Mouse (Mus musculus): ENCODE measurements around the gene Zpr1.
"Not testable (repeated sequence)": the region's sequence is repeated elsewhere in the genome, so short reads cannot be mapped to it uniquely, and the experiment has no call there.

Gene Zpr1

DNA sequence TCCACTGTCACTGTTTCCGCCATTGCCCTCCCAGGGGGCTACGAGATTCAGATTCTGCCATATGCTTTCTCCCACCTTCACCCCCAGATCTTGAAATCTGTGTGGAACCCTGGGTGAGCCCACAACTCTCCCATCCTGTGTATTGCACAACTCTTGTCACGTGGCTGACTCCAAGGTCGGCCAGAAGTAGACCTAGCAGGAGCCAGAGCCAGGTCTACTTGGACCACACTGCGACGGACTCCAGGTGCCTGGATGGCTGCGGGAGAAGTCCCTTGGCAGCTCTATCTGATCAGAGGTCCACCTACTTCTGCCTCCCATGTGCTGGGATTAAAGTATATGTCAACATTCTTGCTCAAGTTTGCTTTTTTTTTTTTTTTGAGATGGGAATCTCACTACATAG lies 11.7 kb upstream of the Zpr1 start:
- no peak for DNase-seq (ENCODE audit: low spot score)

DNA sequence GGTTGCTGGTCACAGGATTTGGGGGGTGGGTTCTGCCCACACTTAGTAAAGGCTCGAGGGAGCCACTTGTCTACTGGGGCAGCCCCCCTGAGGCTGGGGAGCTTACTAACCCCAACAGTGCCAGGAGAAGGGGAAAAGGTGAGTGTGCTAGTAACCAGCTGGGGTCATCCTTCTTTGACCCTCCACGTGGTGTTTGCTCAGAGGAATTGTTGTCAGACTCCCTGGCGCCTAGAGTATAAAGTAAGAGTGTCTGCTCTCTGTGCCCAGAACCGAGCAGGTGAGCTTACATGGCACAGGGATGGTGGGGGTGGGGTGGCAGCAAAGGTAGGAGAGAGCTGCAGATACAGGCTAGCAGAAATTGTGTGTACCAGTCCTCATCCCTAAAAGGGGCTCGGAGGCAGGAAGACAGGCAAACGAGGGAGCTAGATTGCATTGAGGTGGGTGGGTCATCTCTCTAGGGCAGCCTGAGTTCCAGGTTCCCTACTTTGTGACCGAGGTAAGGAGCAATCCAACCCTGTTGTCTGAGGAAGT lies 4.5 kb upstream of the Zpr1 start, which contains the start of gene Apoa5:
Gene Apoa5, plus strand, starts transcription at position 291 of the 531 bp plus-strand sequence.
- no peak for DNase-seq (ENCODE audit: low spot score)

DNA sequence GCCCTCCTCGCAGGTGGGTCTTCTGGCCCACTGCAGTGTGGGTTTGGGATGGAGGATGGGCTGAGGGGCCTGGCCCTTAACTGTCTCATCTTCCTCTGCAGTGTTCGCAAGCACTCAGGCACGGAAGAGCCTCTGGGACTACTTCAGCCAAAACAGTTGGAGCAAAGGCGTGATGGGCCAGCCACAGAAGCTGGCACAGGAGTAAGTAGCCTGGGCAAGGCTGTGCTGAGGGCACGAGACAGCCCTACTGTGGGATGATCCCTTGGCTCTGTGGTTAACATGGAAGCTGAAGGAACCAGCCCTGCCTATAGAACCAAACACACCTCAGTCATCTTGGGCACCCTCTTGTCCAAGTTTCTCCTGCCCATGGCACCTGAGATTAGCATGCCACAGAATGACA lies 3.7 kb upstream of the Zpr1 start:
- DNase-seq (ENCODE audit: low spot score), result no peak

DNA sequence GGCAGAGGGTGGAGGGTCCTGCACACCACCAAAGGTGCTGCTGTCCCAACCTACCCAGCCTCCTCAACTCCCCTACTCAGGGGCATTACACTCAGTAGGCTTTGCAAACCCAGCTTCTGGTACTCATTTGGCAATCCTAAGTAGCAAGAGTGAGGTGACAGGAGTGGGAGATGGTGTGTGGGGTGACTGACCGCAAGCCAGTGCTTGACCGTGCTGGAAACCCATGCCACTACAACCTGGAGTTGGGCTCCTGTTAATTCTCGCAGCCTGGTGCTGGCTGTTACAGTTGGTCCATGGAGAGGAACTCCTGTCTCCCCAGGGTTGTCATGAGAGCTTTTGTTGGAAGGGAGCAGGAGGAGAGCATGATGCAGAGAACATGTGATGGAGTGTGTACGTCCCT lies 2.1 kb upstream of the Zpr1 start:
- no peak for DNase-seq (ENCODE audit: low spot score)

DNA sequence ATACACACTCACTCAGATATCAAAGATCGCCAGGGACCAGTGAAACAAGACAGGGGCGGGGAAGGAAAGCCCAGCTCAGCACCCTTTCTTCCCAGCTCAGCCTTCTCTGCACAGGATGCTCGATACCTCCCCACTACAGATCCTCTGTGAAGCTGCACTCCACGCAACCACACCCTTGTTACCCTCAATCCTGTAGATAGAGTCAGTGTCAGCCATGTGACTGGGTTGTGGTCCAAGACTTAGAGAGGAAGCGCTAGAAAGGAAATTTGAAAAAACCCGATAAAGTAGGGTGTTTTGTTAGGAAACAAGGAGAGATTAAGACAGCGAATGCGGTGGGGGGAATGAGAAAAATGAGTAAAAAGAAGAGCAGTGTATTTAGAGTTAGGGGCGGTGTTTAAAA lies 794 bp upstream of the Zpr1 start:
- DNase-seq (ENCODE audit: low spot score), result no peak

DNA sequence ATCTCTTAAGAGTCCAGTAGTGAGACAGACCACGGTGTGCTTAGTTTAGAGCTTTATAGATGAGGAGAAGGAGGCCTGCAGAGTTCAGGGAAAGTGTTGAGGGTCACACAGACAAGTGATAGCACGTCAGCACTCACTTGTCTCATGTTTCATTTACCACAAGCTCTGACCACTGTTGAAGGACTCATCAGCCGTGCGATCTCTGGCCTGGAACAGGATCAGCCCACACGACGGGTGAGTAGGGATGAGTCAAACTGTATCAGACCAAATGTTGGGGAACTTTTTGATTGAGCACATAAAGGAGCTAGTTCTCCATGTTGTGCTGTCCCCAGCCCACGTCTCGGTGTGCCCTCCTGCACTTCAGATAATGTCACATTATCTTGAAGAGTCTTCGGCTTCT lies 1.6 kb downstream of the Zpr1 start:
- DNase-seq (ENCODE audit: low spot score), result no peak

DNA sequence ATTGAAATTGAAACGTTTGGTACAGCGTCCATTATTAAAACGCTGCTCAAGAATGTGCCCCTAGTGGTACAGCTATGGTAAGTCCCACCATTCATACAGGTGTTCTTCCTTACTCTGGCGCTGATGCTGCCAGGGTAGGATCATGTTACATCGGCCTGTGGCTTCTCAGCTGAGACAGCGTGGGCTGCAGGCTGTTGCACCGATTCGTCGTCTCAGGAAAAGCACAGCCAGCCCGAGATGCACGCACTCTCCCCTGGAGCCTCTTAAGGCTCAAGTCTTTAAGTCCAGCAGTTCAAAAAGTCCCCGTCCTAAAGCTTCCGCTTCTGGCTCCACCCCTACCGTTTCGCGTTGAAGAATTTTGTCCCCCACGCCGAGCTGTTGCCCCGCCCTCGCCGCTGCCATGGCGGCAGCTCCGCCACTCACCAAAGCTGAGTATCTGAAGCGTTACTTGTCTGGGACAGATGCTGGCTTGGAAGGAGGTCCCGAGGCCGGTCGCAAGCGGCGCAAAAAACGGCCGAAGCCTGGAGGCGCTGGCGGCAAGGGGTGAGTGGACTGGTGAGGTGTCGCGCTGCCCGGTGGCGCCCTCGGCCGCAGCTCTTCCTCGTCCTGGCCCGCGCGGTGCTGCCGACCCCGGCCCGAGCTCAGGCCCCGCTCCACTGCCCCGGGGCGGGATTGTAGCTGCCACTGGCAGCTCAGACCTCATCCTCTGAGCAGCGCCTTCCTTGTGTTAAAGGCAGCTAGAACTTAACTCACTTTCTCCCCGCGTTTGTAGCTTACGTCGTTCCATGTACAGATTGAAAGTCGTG lies 10.0 kb downstream of the Zpr1 start, which contains the start of gene Bud13:
Gene Bud13, plus strand, starts transcription at position 378 of the 806 bp plus-strand sequence.
- peak; percentile 89 for DNase-seq (ENCODE audit: low spot score)

DNA sequence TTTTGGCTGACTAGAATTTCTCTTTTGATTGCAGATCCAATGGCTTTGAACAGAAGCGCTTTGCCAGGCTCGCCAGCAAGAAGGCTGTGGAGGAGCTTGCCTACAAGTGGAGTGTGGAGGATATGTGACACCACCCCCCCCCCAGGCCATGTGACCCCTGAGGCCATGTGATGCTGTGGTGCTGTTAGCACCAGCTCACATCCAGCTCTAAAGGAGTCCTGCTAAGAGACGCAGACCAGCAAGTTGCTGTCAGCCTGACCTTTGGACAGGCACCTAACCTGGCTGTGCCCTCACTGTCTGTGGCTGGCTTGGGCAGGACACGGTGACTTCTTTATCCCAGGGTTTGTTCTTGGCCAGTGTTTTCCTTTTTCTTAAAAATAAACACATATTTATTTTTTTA lies 25.5 kb downstream of the Zpr1 start:
- DNase-seq (ENCODE audit: low spot score), result no peak

DNA sequence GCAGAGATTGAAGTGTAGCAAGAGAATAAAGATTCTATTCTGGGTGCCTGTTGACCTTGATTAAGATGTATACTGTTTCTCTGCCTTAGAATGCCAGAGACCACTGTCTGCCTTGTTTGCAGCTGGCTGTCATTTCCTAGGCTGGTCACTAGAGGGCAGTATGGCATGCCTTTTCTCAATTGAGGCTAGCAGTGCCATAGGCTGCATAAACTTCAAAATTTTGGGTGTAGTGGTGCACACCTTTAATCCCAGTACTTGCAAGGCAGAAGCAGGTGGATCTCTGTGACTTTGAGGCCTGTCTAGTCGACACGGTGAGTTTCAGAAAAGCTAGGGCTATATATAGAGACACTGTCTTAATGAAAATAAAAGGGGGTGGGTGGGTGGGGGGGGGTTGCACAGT lies 29.3 kb downstream of the Zpr1 start:
- DNase-seq (ENCODE audit: low spot score), result no peak

DNA sequence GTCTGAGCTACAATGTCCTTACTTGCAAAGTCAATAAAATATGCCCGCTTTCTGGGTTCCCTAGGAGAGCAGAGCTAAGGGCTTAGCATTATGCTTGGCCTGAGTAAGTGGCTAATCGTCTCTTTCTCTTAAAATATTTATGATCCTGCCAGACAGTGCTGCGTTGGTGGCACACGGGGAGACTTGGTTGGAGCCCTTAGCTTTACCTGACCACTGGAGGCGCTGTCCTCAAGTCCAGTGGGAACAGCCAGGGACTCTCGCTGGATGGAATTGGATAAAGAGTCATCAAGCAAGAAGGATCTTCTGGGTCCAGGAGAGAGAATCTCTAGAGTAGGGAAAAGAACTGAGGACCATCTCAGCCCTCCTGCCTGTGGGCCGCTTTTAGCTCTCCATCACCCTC lies 36.3 kb downstream of the Zpr1 start:
- no peak for DNase-seq (ENCODE audit: low spot score)

DNA sequence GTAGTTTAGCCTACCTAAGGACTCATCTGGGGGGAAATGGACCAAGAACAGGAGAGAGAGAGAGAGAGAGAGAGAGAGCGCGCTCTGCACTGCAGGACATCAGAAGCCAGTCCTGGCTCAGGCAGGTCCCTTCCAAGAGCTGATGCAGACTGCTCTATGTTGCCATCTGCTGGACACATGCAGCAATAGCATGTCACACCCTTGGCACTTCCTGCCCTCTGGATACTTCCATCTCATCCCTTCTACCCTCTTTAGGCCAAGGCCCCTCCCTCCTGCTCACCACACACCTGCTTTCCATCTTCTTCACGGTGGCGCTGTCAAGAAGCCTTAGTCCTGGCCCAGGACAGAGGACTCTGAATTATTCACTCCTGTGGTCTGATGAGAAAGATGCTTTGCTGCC lies 41.6 kb downstream of the Zpr1 start:
- DNase-seq (ENCODE audit: low spot score), result peak; percentile 29

DNA sequence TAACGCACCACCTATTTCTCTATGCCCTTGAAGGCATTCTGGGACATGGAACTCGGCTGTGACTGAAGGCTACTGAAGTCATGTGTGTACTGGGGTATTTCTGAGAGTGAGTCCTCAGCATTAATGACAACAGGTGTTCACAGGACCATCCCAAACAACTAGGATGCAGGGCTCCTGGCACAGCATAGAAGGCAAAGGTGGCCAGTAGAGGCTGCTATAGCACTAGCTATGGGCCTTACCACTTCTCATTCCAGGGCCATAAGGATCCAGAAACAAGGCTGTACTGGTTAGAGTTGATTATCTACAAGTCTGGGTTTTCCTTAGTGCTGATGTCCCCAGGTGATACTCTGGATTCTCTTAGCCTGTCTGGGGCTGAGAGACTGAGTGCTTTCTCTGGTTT lies 42.1 kb downstream of the Zpr1 start:
- DNase-seq (ENCODE audit: low spot score), result no peak

DNA sequence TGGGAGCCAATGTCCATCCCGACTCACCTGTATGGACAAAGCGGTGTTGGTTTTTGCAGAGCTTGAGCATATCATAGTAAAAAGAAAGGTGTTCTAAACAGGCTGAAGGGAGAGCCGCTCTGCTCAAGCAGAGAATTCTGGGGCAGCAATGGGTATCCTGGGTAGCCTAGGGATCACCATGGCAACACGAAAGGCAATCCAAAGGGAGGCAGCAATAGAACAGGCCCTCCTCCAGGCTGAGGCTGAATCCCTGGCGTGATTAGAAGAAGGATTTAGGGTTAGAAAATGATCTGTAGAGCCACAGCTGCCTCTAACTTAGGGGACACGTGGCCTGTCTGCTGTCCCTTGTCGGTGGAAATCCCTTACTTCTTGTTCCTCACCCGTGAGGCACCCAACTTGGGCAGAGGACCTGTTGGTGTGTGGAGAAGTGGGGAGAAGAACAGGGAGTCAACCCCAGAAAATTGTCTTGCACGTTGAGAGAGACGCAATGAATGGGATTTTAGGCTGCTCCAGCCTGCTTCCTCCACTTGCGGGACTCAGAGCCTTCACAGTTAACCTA lies 43.0 kb downstream of the Zpr1 start:
- DNase-seq (ENCODE audit: low spot score), result no peak

DNA sequence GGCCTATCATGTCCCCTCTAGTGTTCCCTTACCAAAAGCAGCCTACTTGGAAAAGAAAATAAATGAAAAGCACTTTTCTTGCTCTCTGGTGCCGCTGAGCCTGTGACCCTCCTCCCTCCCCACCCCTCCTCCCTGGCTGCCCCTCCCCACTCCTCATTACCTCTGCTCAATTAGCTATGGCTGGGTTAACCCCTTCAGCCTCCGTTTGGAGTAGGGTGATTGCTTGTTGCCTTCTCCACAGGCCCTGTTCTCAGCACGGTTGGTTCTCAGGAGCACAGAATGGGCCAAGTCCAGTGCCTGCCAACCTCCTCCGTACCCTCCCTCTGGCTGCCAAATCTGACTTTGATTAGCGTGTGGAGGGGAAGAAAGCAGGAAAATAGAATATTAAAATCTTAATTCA lies 43.5 kb downstream of the Zpr1 start:
- DNase-seq (ENCODE audit: low spot score), result no peak

DNA sequence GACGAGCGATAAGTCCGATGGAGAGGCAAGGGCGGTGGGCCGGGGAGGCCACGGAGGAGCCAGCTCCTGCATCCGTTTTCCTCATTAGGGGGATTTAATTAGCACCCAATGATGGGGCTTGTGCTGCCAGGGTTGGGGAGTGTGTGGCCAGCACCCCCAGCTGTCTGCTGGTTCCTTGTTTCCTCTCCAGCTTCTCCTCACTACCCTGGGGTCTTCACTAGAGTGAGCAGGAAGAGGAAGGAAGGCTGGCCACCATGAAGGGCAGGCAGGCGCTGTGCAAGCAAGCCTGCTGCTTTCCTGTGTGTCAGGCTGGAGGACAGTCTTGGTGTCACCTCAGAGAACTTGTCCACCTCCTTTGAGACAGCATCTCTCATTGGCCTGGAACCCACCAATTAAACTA lies 44.0 kb downstream of the Zpr1 start:
- DNase-seq (ENCODE audit: low spot score), result no peak

DNA sequence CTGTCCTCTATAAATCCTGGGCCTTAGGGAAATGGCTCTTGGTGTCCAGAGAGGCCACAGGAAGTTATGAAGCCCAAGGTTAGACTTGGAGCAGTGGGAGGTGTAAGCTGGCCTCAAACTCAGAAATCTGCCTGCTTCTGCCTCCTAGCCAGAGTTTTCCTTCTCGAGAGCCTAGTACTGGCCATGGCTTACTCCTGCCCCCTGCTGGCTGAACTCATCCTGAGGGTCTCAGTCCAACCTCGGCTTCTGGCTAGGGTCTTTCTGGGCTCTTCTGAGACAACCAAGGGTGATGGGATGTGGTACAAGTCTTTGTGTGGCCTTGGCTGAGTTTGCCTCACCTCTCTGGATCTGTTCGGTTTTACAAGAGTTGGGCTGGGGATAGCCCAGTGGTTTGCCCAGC lies 45.1 kb downstream of the Zpr1 start:
- DNase-seq (ENCODE audit: low spot score), result no peak

DNA sequence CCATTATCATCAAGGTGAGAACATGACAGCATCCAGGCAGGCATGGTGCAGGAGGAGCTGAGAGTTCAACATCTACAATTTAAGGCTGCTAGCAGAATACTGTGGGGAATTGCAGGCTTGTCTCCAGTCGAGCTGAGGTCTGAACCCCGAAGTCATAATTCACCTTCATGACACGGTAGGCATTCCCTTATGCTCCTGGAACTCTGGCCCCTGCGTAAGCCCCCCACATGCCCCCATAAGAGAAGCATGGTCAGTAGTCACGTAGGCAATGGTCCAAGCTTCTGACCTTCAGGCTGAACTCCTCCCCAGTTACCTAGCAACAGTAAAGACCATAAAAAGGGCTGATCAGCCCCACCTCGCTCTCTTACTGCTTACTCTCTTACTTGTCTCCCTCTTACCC lies 47.0 kb downstream of the Zpr1 start, which contains the start of gene 4931429L15Rik:
Gene 4931429L15Rik, minus strand, starts transcription at position 101 of the 400 bp plus-strand sequence.
- not testable (repeated sequence) for DNase-seq (ENCODE audit: low spot score)

DNA sequence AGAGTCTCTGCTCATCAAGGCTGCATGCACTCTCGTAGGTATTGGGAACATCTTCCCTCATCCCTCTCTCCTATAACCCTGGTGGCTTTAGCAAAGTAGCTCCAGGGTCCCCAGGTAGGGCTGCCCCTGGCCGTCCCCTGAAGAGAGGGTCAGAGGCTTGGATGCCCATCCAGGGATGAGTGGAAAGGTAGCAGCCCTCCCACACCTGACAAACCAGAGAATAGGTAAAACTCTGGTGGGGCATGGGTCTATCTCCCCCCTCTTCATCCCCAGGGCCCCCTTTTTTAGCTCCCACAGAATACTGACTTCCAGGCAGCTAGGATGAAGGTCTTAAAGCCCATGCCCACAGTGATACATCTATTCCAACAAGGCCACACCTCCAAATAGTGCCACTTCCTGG lies 47.6 kb downstream of the Zpr1 start:
- no peak for DNase-seq (ENCODE audit: low spot score)

DNA sequence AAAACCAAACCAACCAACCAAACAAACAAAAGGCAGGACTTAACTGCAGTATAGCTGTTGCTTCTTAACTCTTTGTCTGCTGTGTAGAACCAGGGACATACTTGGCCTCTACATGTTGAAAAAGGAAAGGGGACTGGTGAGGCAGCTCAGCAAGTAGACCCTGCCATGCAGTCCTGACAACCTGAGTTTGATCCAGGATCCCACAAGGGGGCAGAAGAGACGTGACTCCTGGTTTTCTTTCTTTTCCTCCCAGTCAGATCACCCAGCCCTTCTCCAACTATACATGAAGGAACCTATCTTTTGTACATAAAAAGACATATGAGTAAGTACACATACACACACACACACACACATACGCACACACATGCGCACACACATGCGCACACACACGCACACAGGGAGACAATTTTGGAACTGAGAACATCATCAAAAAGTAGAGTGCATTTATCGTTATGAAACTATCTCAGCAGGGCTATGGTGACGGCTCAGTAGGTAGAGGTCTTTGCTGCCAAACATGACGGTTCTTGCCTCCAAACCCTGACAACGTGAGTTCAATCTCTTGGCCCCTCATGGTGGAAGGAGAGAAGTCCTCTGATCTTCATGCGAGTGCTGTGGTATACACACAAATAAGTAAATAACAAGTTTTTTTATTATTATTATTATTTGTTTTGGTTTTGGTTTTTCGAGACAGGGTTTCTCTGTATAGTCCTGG lies 54.0 kb downstream of the Zpr1 start:
- DNase-seq (ENCODE audit: low spot score), result no peak

DNA sequence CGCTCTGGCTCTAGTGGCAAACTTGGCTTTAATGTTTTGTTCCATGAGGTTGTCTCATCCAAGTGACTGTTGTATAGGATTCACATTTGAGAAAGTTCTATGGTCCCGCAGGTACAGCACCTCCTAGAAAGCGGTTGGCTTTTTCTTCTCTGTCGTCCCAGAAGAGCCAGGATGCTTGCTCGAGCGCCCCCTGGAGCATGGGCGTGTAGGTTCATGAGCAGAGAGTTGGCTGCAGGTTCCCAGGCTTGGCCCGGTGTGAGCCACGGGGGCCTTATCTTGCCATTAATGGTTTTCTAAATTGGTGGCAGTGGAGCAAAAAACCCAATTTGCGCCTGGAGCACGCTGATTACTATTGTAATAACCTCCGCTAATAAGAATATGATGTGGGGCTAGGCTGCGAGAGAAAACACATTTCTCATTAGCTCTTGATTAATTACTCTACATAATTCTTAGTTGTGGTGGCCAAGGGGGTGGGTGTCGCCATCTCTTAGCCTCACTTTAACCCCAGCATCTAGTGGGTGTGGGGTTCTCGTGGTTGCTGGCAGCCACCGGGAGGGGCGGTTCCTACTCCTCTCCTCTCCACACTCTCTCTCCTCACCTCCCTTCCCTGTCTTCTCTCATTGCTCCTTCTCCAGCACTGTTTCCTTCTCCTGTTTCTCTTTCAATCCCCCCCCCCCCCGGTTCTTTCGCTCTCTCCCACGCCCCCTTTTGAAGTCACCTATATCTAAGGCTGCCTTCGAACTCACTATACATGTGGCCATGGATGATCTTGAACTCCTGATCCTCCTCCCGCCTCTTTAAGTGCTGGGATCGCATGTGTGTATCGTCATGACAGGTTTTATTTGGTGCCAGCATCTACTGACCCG lies 55.1 kb downstream of the Zpr1 start:
- DNase-seq (ENCODE audit: low spot score), result no peak

DNA sequence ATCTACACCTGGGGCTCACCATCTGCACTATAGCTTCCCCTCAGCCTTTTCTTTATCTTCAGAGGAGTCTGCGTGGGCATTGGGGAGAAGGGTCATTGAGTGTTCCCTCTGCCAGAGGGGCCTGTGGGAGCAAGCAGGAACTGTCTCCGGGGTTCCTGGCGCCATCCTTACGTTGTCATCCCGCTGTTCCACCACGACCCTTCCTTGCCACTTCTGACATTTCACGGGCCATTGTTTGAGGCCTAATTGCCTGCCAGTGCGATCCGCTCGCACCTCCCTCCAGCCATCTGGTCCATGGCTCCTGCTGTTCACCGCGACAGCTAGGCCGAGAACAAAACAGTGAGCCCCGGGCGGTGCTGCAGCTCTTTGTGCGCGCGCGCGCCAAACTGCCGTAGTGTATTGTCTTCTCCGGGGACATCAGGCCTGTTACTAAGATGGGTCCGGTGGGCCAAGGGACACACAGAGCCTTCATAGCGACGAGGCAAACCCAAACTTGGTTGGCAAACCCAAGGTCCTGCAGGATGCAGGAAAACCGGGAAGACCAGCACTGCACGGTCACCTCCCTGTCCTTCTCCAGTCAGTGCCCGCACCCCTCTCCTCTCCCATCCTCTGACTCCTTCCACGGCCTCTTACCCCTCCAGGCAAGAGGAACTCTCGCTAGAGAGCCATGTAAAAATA lies 55.8 kb downstream of the Zpr1 start:
- no peak for DNase-seq (ENCODE audit: low spot score)

Measured in spleen, adult 12 weeks (tissue).